Mouse (Mus musculus) heart, postnatal 0 days (tissue): ENCODE measurements around the gene Pdzd9.

Source experiments
- CTCF ChIP-seq: IDR thresholded peaks from 2 replicates; pipeline ENCODE4 v1.5.1; 2016; ENCODE audit warnings: antibody characterized with exemption, control low read depth, low read depth
- EP300 ChIP-seq: IDR thresholded peaks from 2 replicates; pipeline ENCODE4 v1.6.1; 2016; ENCODE audit warnings: antibody characterized with exemption, low read depth

- TF ChIP-seq CTCF: no peak
- no peak for TF ChIP-seq EP300
Measured at GRCm38 (mm10) chr7:120643217-120643616, 26.9 kb downstream of the Pdzd9 start.
